Mouse (Mus musculus) cerebellum, adult 11 months (tissue): ENCODE data around the gene Ppp6r3.

Experiments
- DNase-seq: peaks from one replicate; pipeline ENCODE4 v3.0.0; 2022

Ppp6r3 gene

GRCm38 (mm10) chr19:3519471-3520169, 55.9 kb downstream of the Ppp6r3 start:
- no peak for DNase-seq

DNA sequence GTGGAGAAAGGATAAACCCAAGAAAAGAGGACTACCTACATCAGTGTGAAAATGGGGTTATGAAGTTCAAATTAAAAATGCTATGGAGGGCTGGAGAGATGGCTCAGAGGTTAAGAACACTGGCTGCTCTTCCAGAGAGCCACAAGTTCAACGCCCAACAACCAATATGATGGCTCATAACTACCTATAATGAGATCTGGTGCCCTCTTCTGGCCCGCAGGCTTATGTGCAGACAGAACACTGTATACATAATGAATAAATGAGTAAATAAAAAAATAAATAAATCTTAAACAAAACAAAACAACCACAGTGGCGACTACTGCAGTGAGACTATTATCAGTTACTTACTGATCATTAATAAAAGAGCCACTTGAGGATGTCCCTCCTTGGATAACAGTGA, 78.3 kb downstream of the Ppp6r3 start:
- no peak for DNase-seq

DNA sequence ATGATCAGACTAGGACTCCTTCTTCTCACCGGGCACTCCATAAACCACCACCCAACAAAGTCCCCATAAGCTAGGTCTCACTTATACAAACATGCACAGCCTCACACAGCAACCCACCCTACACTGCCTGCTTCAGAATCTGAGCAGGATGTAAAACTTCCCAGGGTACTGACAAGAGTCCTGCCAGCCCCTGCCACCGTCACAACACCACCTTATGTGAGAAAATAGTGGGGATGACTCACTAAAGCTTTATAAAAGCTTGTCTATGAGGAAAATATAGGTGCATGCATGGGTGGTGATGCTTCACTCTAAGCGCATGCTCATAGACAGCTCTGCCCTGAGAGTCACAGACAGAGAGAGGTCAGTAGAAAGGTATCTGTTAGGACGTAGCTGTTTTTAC, 85.7 kb downstream of the Ppp6r3 start:
- DNase-seq: no peak

GRCm38 (mm10) chr19:3482831-3483230, 92.7 kb downstream of the Ppp6r3 start:
- no peak for DNase-seq

DNA sequence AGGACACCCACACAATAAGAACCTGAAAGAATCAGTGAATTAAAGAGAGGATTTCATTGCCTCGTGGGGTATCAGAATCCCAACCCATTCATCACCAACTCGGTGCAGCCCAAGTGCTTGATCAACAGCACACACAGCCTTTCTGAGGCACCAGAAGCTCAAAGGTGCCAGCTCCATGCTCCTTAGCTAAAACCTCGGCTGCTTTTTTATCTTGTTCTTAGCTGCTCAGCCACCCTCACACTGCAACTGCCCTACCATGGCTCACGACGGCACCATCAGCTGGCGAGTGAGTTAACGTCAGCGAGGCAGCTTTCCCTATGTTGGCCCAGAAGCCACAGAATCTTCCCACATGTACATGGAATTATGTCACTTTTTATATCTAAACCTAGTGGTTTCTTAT, 95.4 kb downstream of the Ppp6r3 start:
- DNase-seq: no peak

DNA sequence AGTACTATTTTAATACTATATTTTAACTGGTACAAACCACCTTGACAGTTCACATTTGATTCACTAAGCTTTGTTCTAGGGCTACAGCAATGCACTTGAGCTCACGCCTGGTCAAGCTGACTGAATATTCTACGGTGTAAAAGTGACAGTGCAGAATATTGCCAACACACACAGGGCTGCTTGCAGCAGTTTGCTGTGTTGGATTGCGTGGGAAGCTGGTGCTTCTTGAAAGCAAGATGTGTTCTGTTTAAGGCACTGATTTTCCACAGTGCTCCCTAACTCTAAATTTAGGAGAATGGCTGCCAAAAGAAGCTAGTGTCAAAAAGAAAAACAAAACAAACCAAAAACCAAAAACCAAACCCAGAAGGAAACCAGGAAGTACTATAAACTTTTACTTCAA, 98.6 kb downstream of the Ppp6r3 start:
- DNase-seq: no peak

GRCm38 (mm10) chr19:3471218-3471617, 104.3 kb downstream of the Ppp6r3 start:
- no peak for DNase-seq

DNA sequence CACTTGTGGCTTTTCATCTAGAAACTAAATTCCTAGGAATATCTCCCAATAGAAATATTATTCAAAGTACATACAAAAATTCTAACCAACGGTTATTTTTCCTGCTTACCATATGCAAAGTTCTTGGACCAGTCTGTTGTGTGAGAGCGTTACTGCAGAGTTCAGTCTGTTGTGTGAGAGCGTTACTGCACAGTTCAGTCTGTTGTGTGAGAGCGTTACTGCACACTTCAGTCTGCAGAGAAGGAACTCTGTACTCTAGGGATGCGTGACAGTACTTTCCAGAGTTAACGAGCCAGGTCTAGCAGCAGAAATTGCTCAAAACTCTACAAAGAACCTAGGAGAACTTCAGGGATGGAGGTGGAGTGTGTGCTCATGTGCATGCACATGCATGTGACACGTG, 108.0 kb downstream of the Ppp6r3 start:
- no peak for DNase-seq

- no peak for DNase-seq
Observed at GRCm38 (mm10) chr19:3459986-3460385, 115.6 kb downstream of the Ppp6r3 start.

- no peak for DNase-seq
Observed at GRCm38 (mm10) chr19:3458331-3459099, 117.0 kb downstream of the Ppp6r3 start.

- no peak for DNase-seq
Observed at GRCm38 (mm10) chr19:3457700-3458099, 117.8 kb downstream of the Ppp6r3 start.

- DNase-seq: no peak
Observed at GRCm38 (mm10) chr19:3451649-3452048, 123.9 kb downstream of the Ppp6r3 start.

- DNase-seq: peak; percentile 43
Observed at GRCm38 (mm10) chr19:3451170-3451569, 124.4 kb downstream of the Ppp6r3 start.

- no peak for DNase-seq
Observed at GRCm38 (mm10) chr19:3450714-3451113, 124.8 kb downstream of the Ppp6r3 start.

DNA sequence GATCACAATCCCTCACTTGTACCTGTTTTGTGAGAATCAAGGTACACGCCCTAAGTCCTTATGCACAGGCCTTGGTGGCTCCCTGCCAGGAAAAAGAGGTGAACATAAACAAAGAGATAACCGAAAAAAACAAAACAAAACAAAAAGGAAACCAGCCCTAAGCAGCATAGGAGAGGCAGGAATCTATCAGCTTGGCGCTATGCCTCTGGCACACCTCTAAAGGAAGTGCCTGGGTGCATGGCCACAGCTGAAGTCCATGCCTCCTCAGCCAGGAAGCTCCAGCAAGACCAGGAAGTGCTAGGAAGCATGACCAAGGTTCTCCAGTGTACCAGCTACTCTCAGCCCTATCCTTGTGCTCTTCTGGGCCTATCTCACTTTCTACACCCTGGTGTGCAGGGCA, 126.3 kb downstream of the Ppp6r3 start:
- no peak for DNase-seq

DNA sequence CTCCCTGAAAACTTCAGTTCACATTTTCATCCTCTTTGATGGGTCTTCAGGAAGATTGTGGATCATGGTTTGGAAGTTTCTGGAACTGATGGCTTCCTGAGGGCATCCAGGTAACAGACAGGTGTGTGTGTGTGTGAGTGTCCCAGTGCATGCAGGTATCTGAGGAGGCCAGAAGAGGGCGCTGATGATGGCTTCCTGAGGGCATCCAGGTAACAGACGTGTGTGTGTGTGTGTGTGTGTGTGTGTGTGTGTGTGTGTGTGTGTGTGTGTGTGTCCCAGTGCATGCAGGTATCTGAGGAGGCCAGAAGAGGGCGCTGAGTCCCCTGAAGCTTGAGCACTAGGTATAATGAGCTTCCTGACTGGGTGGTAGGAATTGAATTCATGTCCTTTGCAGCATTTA, 128.2 kb downstream of the Ppp6r3 start:
- no peak for DNase-seq

DNA sequence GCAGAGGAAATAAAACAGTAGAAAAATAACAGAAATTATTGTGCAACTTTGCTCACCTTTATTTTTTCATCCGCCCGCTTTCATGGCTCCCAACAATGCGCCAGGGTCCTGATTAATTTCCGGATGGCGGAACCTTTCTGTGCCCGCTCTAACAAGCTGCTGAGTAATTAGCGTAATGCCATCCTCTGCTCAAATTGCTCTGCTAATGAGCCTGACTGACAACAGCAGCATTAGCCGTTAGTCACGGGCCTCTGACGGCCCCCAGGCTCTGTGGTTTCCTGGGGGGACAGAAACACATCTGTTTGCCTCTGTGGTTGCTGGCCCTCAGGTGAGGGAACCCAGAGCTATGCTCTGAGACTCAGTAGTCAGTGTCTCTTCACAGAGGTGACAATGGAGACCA, 134.5 kb downstream of the Ppp6r3 start:
- DNase-seq: no peak

DNA sequence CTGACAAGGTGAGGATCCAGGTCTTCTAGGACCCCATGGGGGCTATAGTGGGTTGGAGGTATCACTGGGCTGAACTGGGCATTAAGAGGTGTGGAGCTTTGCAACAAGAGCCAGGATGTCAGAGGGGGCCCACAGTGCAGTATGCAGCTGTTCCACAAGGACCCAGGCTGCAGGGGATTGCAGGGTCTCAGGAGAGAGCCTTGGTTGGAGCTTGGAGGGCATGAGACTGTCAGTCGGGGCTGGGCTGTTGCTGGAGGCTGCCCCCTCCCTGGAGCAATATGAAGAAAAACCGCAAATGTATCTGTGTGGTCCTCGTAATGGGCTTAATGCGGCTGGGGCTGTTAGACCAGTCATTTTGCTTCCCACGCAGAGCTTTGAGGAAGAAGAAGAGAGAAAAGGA, 134.9 kb downstream of the Ppp6r3 start:
- DNase-seq: no peak

GRCm38 (mm10) chr19:3437980-3438379, 137.6 kb downstream of the Ppp6r3 start:
- no peak for DNase-seq

- no peak for DNase-seq
Observed at GRCm38 (mm10) chr19:3436840-3437239, 138.7 kb downstream of the Ppp6r3 start.

- no peak for DNase-seq
Observed at GRCm38 (mm10) chr19:3435824-3436223, 139.7 kb downstream of the Ppp6r3 start.

DNA sequence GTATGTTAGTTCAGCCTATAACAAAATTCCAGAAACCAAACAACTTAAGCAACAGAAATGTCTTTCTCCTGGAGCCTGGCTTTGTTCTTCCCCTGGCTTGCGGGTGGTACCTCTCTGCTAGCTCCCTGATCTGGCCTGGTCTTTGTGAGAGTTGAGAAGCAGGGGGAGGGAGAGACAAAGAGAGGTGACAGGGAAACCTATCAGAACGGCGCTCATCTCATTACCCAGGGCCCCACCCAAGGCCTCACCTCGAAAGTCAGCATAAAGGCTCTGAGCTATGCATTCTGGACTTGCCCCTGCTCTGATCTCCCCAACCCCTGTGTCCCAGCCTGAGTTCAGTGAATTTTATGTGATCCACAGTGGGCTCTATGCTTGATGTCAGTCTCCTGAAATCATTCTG, 140.9 kb downstream of the Ppp6r3 start:
- no peak for DNase-seq

GRCm38 (mm10) chr19:3434124-3434523, 141.4 kb downstream of the Ppp6r3 start:
- no peak for DNase-seq

- DNase-seq: no peak
Observed at GRCm38 (mm10) chr19:3431969-3432368, 143.6 kb downstream of the Ppp6r3 start.

DNA sequence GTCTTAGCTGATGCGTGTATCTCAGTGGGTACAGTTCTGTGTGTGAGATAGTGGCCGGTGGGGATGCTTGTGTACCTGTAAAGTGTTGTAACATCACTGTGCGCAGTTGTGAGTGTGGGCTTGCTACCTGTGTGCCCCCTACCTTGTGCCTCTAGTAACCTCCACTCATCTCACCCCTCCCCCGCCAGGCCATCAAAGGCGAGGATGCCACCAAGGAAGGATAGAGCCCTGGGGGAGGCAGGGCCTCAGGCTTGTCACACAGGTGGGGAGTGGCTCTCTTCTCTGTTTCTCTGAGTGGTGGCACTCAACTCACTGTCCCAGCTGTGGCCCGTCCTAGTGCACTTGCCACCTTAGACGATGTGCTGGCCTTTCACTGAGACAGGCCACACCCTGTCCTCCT, 144.5 kb downstream of the Ppp6r3 start:
- no peak for DNase-seq
